Mouse (Mus musculus) liver, embryonic 16.5 days (tissue): ENCODE data around the gene Fbxo41. TPM values are rescaled to one million over a fixed set of nuclear protein-coding genes. Genes with fewer than 3 reads are reported as not detected.

Experiments
- ATAC-seq: fragments of 200-750 bp; cut with Nextera tagmentation; 2 replicates; pipeline ENCODE4 v1.8.0; 2017; ENCODE audit warnings: low read depth, mild to moderate bottlenecking, moderate number of reproducible peaks, moderate library complexity
- H3K27ac ChIP-seq: fragments of 300-500 bp; sonication (generic); 2 replicates; pipeline ENCODE4 v1.5.1; 2014; ENCODE audit warnings: mild to moderate bottlenecking, low read length
- H3K27me3 ChIP-seq: fragments of 300-500 bp; sonication (generic); 2 replicates; pipeline ENCODE4 v1.6.1; 2014; ENCODE audit warnings: low read depth, low read length, mixed read lengths; ENCODE audit not compliant: control insufficient read depth, insufficient read depth
- H3K36me3 ChIP-seq: fragments of 300-500 bp; sonication (generic); 2 replicates; pipeline ENCODE4 v1.6.1; 2014; ENCODE audit warnings: mild to moderate bottlenecking; ENCODE audit not compliant: control insufficient read depth, insufficient read depth
- H3K4me1 ChIP-seq: fragments of 300-500 bp; sonication (generic); 2 replicates; pipeline ENCODE4 v1.6.1; 2014; ENCODE audit warnings: low read depth, low read length, mixed read lengths; ENCODE audit not compliant: control insufficient read depth
- H3K4me2 ChIP-seq: fragments of 300-500 bp; sonication (generic); 2 replicates; pipeline ENCODE4 v1.6.1; 2014; ENCODE audit warnings: low read depth, low read length, mixed read lengths
- H3K4me3 ChIP-seq: fragments of 300-500 bp; sonication (generic); 2 replicates; pipeline ENCODE4 v1.5.1; 2014; ENCODE audit warnings: low read depth, mild to moderate bottlenecking, low read length
- H3K9ac ChIP-seq: fragments of 300-500 bp; sonication (generic); 2 replicates; pipeline ENCODE4 v1.6.1; 2014; ENCODE audit warnings: low read depth, low read length
- H3K9me3 ChIP-seq: fragments of 300-500 bp; sonication (generic); replicated peaks from 2 replicates; pipeline ENCODE4 v1.6.1; 2016; ENCODE audit warnings: low read length; ENCODE audit not compliant: control insufficient read depth
- WGBS: fragments of 180-500 bp; shearing (Covaris S2); extraction: QIAGEN DNeasy Blood & Tissue Kit; methylation state at CpG from one replicate; pipeline ENCODE4 v1.1.7; 2014; ENCODE audit not compliant: insufficient replicate concordance; 5-methylcytosine and 5-hydroxymethylcytosine counted together
- polyA plus RNA-seq: library from polyadenylated mRNA; unstranded; fragments of >200 nt; fragmentation: Nextera tagmentation; extraction: Ambion mirVana; gene quantifications from 2 replicates; pipeline ENCODE4 v1.2.1, GENCODE M21; 2015

Gene Fbxo41
- polyA plus RNA-seq, 1 experiment from 2014 or later = not detected

DNA sequence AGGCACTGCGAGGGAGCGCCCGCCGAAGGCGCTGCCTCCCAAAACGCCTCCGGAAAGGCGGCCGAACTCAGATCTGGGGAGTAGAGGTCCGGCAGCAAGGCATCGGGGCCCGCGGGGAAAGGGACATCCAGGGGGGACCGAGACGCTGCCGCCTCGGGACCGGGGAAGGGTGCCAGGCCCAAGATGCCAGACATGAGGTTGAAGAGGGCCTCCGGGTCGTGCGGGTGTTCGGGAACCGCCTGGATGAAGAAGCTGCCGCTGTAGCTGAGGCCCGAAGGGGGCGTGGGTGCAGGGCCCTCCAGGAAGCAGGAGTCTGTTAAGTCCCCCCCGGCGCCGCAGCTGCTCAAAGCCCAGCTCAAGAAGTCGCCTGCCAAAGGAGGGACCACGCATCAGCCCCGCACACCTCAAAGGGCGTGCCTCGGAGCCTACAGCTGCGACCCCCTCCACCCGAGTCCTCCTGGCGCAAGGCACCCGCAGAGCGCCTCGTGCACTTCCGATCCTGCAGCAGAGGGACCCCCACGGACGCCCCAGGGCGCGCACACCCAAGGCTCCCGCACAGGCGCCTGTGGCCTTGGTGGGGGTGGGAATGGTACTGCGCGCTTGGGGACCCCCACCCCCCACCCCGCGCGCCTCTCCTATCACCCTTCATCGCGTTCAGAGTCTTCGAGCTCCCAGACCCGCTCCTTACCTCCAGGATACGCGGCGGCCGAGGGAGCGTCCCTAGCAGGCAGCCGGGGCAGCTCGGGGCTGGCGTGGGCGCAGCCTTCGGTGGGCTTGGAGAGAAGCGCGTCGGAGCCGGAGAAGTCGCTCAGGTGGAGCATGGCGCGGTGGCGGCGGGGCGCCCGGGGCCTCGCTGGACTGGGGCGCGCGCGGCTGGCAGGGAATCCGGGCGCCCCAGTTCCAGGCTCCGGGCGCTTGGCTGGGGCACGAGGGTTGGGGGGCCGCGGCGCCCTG lies 10.1 kb upstream of the Fbxo41 start:
- H3K36me3 ChIP-seq = no peaks in the 10 kb centered on the region
- no peak for ATAC-seq
- H3K4me3 ChIP-seq = peak overlapping the region; percentile 38
- H3K4me2 ChIP-seq = peak overlapping the region; percentile 46
- H3K4me1 ChIP-seq = no peaks in the 10 kb centered on the region
- peaks cover 59% of the 10 kb centered on the region for H3K27me3 ChIP-seq
- 1% methylated on average over 72 of the region's 90 CpGs for WGBS
- H3K27ac ChIP-seq = no peak overlapping the region
- H3K9ac ChIP-seq = no peak overlapping the region
- no peaks in the 10 kb centered on the region for H3K9me3 ChIP-seq

DNA sequence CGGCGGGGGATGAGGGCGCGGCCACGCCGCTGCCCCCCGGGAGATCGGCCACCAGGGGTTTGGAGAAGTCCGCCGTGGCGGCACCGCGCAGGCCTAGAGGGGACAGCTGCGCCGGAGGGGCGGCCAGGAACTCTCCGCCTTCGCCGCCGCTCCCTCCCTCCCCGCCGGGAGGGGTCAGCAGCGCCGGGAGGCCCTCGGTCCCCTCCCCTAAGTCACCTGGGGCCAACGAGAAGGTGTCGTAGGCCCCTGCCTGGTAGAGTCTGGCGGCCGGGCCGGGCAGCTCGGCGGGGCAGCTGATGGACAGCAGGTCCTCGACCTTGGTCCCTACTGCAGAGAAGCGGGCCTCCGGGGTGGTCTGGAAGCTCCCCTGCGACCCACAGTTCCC lies 9.3 kb upstream of the Fbxo41 start:
- no peak for ATAC-seq
- no peaks in the 10 kb centered on the region for H3K36me3 ChIP-seq
- H3K4me2 ChIP-seq = no peak overlapping the region
- no peak overlapping the region for H3K27ac ChIP-seq
- under 1% methylated on average over 23 of the region's 36 CpGs for WGBS
- no peaks in the 10 kb centered on the region for H3K4me1 ChIP-seq
- no peaks in the 10 kb centered on the region for H3K9me3 ChIP-seq
- H3K9ac ChIP-seq = no peak overlapping the region
- peaks cover 59% of the 10 kb centered on the region for H3K27me3 ChIP-seq
- no peak overlapping the region; the same call in 1 of the 2 replicates for H3K4me3 ChIP-seq

DNA sequence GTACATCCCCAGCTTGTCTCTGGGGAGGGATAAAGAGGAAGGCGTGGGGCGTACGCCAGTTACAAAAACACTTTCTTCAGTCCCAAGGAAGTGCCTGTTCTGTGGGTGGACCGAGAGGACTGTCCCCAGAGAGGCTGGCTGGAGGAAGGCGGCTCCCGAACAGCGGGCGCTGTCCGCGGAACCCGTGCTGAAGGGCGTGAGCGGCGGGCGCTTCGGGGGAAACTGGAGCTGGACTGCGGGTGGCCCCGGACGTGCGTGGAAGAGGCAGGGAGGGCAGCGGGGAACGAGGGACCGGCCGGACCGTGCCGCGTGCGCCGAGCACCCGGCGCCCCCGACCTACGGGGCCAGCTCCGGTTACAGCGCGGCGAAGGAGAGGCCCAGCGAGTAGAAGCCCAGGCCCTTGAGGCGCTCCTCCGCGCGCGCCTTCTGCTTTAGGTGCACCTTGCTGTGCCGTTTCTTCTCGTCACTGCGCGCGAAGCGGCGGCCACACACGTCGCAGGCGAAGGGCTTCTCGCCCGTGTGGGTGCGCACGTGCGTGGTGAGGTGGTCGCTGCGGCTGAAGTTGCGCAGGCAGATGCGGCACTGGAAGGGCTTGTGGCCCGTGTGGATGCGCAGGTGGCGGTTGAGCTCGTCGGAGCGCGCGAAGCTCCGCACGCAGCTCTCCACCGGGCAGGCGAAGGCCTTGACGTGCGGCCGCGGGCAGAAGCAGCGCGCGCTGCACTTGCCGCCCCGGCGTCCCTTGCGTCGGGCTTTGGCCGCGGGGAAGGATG lies 8.7 kb upstream of the Fbxo41 start:
- peak overlapping the region; percentile 5; the same call in 1 of the 2 replicates for H3K4me3 ChIP-seq
- 1% methylated on average over 88 of the region's 88 CpGs for WGBS
- no peak overlapping the region for H3K9ac ChIP-seq
- no peaks in the 10 kb centered on the region for H3K36me3 ChIP-seq
- no peaks in the 10 kb centered on the region for H3K4me1 ChIP-seq
- H3K4me2 ChIP-seq = no peak overlapping the region
- H3K27ac ChIP-seq = no peak overlapping the region
- H3K9me3 ChIP-seq = no peaks in the 10 kb centered on the region
- ATAC-seq = no peak
- peaks cover 59% of the 10 kb centered on the region for H3K27me3 ChIP-seq

DNA sequence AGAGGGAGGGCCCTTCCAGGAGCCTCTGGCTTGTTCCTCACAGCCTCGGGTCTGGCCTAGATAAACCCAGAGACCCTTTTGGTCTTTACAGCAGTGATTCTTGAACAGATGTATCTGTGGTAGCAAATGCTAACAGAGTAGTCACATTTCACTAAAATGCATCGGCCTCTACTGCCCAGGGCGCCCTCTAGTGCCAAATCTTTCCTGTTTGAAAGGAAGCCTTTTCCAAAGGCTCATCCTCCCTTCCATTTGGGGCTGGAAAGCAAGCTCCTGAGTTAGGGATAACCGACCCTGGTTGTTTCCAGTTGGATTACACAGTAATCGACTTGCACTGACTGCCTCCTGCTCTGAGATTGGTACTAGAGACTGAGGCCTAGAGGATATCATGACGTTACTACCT lies 7.7 kb upstream of the Fbxo41 start:
- no peaks in the 10 kb centered on the region for H3K36me3 ChIP-seq
- H3K4me3 ChIP-seq = no peak overlapping the region
- H3K9ac ChIP-seq = no peak overlapping the region
- no peaks in the 10 kb centered on the region for H3K9me3 ChIP-seq
- no peak for ATAC-seq
- no peak overlapping the region for H3K4me2 ChIP-seq
- H3K27ac ChIP-seq = no peak overlapping the region
- peaks cover 55% of the 10 kb centered on the region for H3K27me3 ChIP-seq
- H3K4me1 ChIP-seq = no peaks in the 10 kb centered on the region
- WGBS = 2% methylated on average over 6 of the region's 6 CpGs

DNA sequence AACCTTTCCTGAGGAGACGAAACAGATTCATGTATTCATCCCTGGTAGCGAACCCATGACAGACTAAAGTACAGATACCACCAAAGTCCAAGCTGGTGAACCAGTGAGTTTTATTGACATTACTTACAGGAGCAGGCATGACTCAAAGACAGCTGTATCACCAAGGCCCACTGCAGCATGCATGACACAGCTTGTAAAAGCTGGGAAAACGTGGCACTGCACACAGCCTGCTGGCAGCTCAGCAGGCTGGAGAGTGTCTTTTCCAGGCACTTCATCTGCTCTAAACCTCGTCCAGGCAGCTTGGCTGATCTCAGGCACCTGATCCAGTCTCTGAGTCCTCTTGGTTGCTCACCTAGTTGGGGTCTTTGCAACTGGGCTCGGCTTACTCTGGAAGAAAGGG lies 5.8 kb upstream of the Fbxo41 start:
- Histone ChIP-seq H3K9ac (no peak overlapping the region), H3K4me3 (no peak overlapping the region), H3K9me3 (no peaks in the 10 kb centered on the region), H3K4me1 (no peaks in the 10 kb centered on the region), H3K27me3 (peaks cover 49% of the 10 kb centered on the region), H3K27ac (no peak overlapping the region), H3K4me2 (no peak overlapping the region), H3K36me3 (no peaks in the 10 kb centered on the region)
- whole genome bisulfite sequencing = 39% methylated on average over 5 of the region's 5 CpGs
- ATAC-seq = no peak

DNA sequence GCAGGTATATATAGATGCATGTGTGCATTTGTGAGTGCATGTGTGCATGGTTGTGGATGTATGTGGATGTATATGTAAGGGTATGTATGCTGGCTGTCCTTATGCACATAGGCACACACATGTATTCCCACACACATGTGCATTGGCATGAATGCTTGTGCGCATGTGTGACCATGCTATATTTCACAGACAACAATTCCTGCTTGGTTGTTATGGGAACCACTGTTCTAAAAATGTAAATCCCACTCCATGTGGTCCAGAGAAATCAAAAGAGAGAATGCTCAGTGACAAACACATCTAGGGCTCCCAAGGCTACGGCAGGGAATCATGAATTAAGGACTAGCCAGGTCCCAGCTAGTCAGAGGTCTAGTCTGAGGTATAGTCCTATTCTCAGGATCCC lies 2.1 kb upstream of the Fbxo41 start:
- H3K9ac ChIP-seq = no peak overlapping the region
- no peak for ATAC-seq
- H3K36me3 ChIP-seq = no peaks in the 10 kb centered on the region
- H3K27ac ChIP-seq = no peak overlapping the region
- H3K27me3 ChIP-seq = peaks cover 36% of the 10 kb centered on the region
- 72% methylated on average over 2 of the region's 2 CpGs for WGBS
- no peaks in the 10 kb centered on the region; the same call in 1 of the 2 replicates for H3K4me1 ChIP-seq
- H3K4me3 ChIP-seq = no peak overlapping the region
- no peak overlapping the region for H3K4me2 ChIP-seq
- no peaks in the 10 kb centered on the region for H3K9me3 ChIP-seq

DNA sequence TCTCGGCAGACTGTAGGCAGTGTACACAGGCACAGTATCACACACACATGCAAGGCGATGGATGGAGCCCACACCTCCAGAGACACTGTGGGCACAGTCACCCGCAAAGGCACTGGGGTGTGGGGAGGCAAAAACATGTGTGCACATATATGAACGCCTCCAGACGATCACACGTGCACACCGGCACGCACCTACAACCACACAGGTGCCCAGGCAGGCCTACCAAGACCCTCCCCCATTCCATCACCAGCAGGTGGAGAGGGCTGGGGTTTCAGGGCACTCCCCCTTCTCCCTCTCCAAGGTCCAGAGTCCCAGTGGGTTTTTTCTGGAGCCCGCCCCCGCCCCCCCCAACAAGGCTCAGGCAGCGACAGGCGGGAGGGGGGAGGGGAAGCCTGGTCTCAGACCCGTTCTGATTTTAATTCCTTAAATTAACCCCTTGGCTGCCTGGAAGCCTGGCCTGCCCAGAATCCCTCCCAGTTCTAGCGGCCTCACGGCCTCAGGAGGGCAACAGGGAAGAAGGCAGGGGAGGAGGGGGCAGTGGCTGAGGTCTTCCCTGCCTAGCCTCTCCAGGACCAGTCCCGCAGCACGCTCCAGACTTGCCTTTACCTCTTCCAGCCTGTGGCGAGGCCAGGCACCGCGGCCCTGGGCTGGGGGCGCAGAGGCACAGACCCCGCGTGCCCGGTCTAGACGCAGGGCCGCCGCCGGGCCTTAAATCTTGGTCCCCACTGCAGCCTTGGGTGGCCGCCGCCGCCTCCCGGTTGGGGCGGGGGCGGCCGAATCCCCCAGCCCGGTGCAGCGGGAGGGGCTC lies 487 bp downstream of the Fbxo41 start:
- Histone ChIP-seq H3K4me2 (peak overlapping the region; percentile 68), H3K9me3 (no peaks in the 10 kb centered on the region), H3K27ac (no peak overlapping the region), H3K36me3 (no peaks in the 10 kb centered on the region), H3K4me3 (peak overlapping the region; percentile 60), H3K9ac (no peak overlapping the region), H3K27me3 (peaks cover 33% of the 10 kb centered on the region), H3K4me1 (no peaks in the 10 kb centered on the region; the same call in 1 of the 2 replicates)
- 1% methylated on average over 37 of the region's 37 CpGs for WGBS
- no peak for ATAC-seq

DNA sequence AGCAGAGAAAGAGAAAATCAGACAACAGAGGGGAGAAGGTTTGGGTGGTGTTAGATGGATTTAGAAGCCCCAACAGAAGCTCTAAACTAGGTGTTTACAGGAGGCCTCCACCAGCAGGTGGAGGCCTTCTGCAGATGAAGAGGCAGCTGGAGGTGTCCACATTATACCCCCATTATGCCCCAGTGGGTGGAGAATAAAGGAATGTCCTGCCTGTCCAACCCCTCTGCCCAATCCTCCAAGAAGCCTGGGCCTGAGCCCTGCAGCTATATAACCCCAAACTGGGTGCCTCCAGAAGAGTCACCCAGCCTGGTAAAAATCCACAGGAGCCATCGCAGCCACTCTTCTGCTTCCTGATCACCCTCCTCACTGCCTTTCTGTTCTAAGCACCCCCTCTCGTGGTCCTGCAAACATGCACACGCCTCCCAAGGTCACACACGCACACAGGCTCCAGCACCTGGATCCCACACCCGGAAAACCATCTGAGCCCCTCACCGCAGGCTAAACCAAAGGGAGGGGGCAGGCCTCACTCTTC lies 1.2 kb downstream of the Fbxo41 start:
- H3K27ac ChIP-seq = no peak overlapping the region
- H3K27me3 ChIP-seq = peaks cover 33% of the 10 kb centered on the region
- no peaks in the 10 kb centered on the region for H3K36me3 ChIP-seq
- H3K4me1 ChIP-seq = no peaks in the 10 kb centered on the region; the same call in 1 of the 2 replicates
- no peak overlapping the region for H3K4me2 ChIP-seq
- 7% methylated on average over 6 of the region's 6 CpGs for WGBS
- no peak overlapping the region for H3K9ac ChIP-seq
- no peak for ATAC-seq
- no peak overlapping the region for H3K4me3 ChIP-seq
- no peaks in the 10 kb centered on the region for H3K9me3 ChIP-seq
